In genomic region chr9:4310706-4311105, GRCm38 (mm10) we compare ENCODE assay signal across 9 mouse cellular contexts. TPM values are rescaled to one million over a fixed set of nuclear protein-coding genes. Genes with fewer than 3 reads are reported as not detected.
A peak's percentile ranks its signal among the peaks of the same experiment; 100 is the strongest.
DNase-seq lines count a peak whose midpoint lies in the region; ATAC-seq and TF ChIP-seq lines count a peak whose summit lies in the region.
"Had no signal": no experiment of that assay in that cellular context is flagged by ENCODE, and none has a peak within 500 bp of the region (broad histone marks: within the 10 kb centered on the region; RNA-seq: fewer than 3 reads in every experiment).

No protein-coding gene starts in this region.

- TF ChIP-seq POLR2A in heart, adult 2 months (IDR thresholded peaks at IDR 0.05; ENCODE audit: insufficient read depth, low read depth, low read length) = no peak
- no peak for TF ChIP-seq POLR2A in MEL (IDR thresholded peaks at IDR 0.05; ENCODE audit: control insufficient read depth in 1 of 2, insufficient read depth in 1 of 2, low read depth in 1 of 2, low read length in 2 of 2, poor library complexity in 1 of 2)

- no peak for TF ChIP-seq RAD21 in MEL (IDR thresholded peaks at IDR 0.05; ENCODE audit: low read depth, low read length)

- intact Hi-C loops in heart, adult 2 months (cut with DNase I) = no loop called here
- intact Hi-C loops in heart, postnatal 10 days (cut with DNase I) = loop anchor here (2.0 kb wide), 1 partner anchor 66 kb away; the partner anchor contains the start of gene Msantd4

- H3K27ac ChIP-seq in heart, adult 2 months = no peak overlapping the region; the same call in 1 of the 2 replicates
- H3K27ac ChIP-seq in MEL (ENCODE audit: control insufficient read depth, low read depth, low read length) = peak overlapping the region; percentile 87
- H3K27ac ChIP-seq in hindbrain, embryonic 14.5 days = no peak overlapping the region
- H3K27ac ChIP-seq in midbrain, embryonic 12.5 days (replicated peaks) = no peak overlapping the region

- DNase-seq in heart, adult 2 months = no peak
- no peak for DNase-seq in heart, postnatal 10 days
- peak; percentile 92 for DNase-seq in MEL (ENCODE audit: low read depth, low spot score)
- DNase-seq in hindbrain, embryonic 14.5 days (ENCODE audit: low spot score) = no peak
- no peak for DNase-seq in adrenal gland, postnatal 25 days
- DNase-seq in lung, postnatal 25 days (ENCODE audit: low spot score) = no peak
- no peak for DNase-seq in cerebellum, adult 18-20 months

- H3K36me3 ChIP-seq in heart, adult 2 months (ENCODE audit: control insufficient read depth, insufficient read depth, low read length) = peaks cover 5% of the 10 kb centered on the region
- peaks cover 12 to 33% of the 10 kb centered on the region in 2 experiments for H3K36me3 ChIP-seq in MEL (ENCODE audit: control insufficient read depth in 1 of 2, insufficient read depth in 2 of 2, low read length in 2 of 2)
- no peaks in the 10 kb centered on the region for H3K36me3 ChIP-seq in hindbrain, embryonic 14.5 days (replicated peaks; ENCODE audit: control insufficient read depth, insufficient read depth)
- no peaks in the 10 kb centered on the region for H3K36me3 ChIP-seq in midbrain, embryonic 12.5 days

- no peaks in the 10 kb centered on the region; the same call in 1 of the 2 replicates for H3K79me2 ChIP-seq in heart, adult 2 months (replicated peaks; ENCODE audit: control insufficient read depth, insufficient read depth, low read length)
- peaks cover 23% of the 10 kb centered on the region for H3K79me2 ChIP-seq in MEL (ENCODE audit: control insufficient read depth, insufficient read depth, low read length, poor library complexity)

- H3K4me3 ChIP-seq in heart, adult 2 months = peak overlapping the region; percentile 74; the same call in 1 of the 2 replicates
- H3K4me3 ChIP-seq in MEL (ENCODE audit: control insufficient read depth in 1 of 2, insufficient read depth in 1 of 2, low read depth in 2 of 2, low read length in 2 of 2) = peak overlapping the region in 1 of 2 experiments; percentile 82; a peak in 2 of 4 replicates
- peak overlapping the region; percentile 62 for H3K4me3 ChIP-seq in hindbrain, embryonic 14.5 days (replicated peaks; ENCODE audit: low read length)
- peak overlapping the region; percentile 68; the same call in 1 of the 2 replicates for H3K4me3 ChIP-seq in midbrain, embryonic 12.5 days

- ATAC-seq in hindbrain, embryonic 14.5 days (ENCODE audit: low FRiP score) = no peak
- no peak for ATAC-seq in midbrain, embryonic 12.5 days (ENCODE audit: low FRiP score, low read depth)

- H3K9ac ChIP-seq in heart, adult 2 months (ENCODE audit: low read depth, low read length) = no peak overlapping the region
- H3K9ac ChIP-seq in MEL (ENCODE audit: control insufficient read depth, low read depth, low read length, poor library complexity, severe bottlenecking) = peak overlapping the region; percentile 81
- peak overlapping the region; percentile 82 for H3K9ac ChIP-seq in hindbrain, embryonic 14.5 days
- peak overlapping the region; percentile 86 for H3K9ac ChIP-seq in midbrain, embryonic 12.5 days (replicated peaks)

- TF ChIP-seq EP300 in heart, adult 2 months (IDR thresholded peaks at IDR 0.05; ENCODE audit: insufficient read depth, low read depth, low read length) = no peak
- TF ChIP-seq EP300 in MEL (IDR thresholded peaks at IDR 0.05; ENCODE audit: low read depth in 1 of 2, low read length in 2 of 2) = peak in 1 of 2 experiments; percentile 49; a peak in 1 of 4 replicates

- 38% methylated on average over 3 of the region's 3 CpGs for WGBS in heart, adult 2 months
- WGBS in hindbrain, embryonic 14.5 days = 71% methylated on average over 3 of the region's 3 CpGs
- WGBS in midbrain, embryonic 12.5 days = 83% methylated on average over 3 of the region's 3 CpGs

- H3K4me2 ChIP-seq in hindbrain, embryonic 14.5 days (replicated peaks) = peak overlapping the region; percentile 55
- H3K4me2 ChIP-seq in midbrain, embryonic 12.5 days (replicated peaks) = peak overlapping the region; percentile 75

- peaks cover 3% of the 10 kb centered on the region for H3K4me1 ChIP-seq in heart, adult 2 months (ENCODE audit: control insufficient read depth, insufficient read depth, low read length)
- peaks cover 3 to 25% of the 10 kb centered on the region in 2 experiments for H3K4me1 ChIP-seq in MEL (ENCODE audit: control insufficient read depth in 1 of 2, insufficient read depth in 2 of 2, low read length in 2 of 2)
- H3K4me1 ChIP-seq in hindbrain, embryonic 14.5 days (replicated peaks; ENCODE audit: control insufficient read depth, insufficient read depth, low read length) = peaks cover 22% of the 10 kb centered on the region
- peaks cover 13% of the 10 kb centered on the region for H3K4me1 ChIP-seq in midbrain, embryonic 12.5 days

- H3K9me3 ChIP-seq in MEL (replicated peaks; ENCODE audit: insufficient read depth, low read length) = no peaks in the 10 kb centered on the region
- H3K9me3 ChIP-seq in hindbrain, embryonic 14.5 days (ENCODE audit: control insufficient read depth, low read length) = no peaks in the 10 kb centered on the region
- H3K9me3 ChIP-seq in midbrain, embryonic 12.5 days = no peaks in the 10 kb centered on the region

- no peaks in the 10 kb centered on the region for H3K27me3 ChIP-seq in heart, adult 2 months (ENCODE audit: control insufficient read depth, insufficient read depth, low read length)
- H3K27me3 ChIP-seq in MEL (ENCODE audit: control insufficient read depth in 1 of 2, insufficient read depth in 2 of 2, low read length in 2 of 2) = no peaks in the 10 kb centered on the region
- H3K27me3 ChIP-seq in hindbrain, embryonic 14.5 days (ENCODE audit: control insufficient read depth, insufficient read depth, low read length) = no peaks in the 10 kb centered on the region
- no peaks in the 10 kb centered on the region for H3K27me3 ChIP-seq in midbrain, embryonic 12.5 days
- H3K27me3 ChIP-seq: Patski had no signal

- TF ChIP-seq CTCF in heart, adult 2 months (IDR thresholded peaks at IDR 0.05) = no peak
- no peak for TF ChIP-seq CTCF in MEL (IDR thresholded peaks at IDR 0.05 in 2 of 3, conservative IDR thresholded peaks at IDR 0.05 in 1 of 3; ENCODE audit: control insufficient read depth in 1 of 3, insufficient read depth in 1 of 3, low read depth in 2 of 3, low read length in 3 of 3, poor library complexity in 1 of 3, severe bottlenecking in 1 of 3)

TF ChIP-seq in MEL, 35 proteins besides CTCF, POLR2A, EP300 and RAD21:
- TF ChIP-seq SIN3A (IDR thresholded peaks at IDR 0.05; ENCODE audit: low read length) (peak; percentile 27), ETS1 (IDR thresholded peaks at IDR 0.05; ENCODE audit: low read depth, low read length) (peak; percentile 76), TAL1 (IDR thresholded peaks at IDR 0.05; ENCODE audit: low read length) (peak; percentile 9), POLR2AphosphoS2 (IDR thresholded peaks at IDR 0.05; ENCODE audit: low read length) (0 out of 2 replicates have a peak, but pooled peaks have one; percentile 6), TCF12 (IDR thresholded peaks at IDR 0.05; ENCODE audit: low read depth, low read length) (no peak), KAT2A (conservative IDR thresholded peaks at IDR 0.05; ENCODE audit: low read depth, low read length) (no peak), HCFC1 (IDR thresholded peaks at IDR 0.05; ENCODE audit: low read depth, low read length) (0 out of 2 replicates have a peak, but pooled peaks have one; percentile 9), GATA1 (IDR thresholded peaks at IDR 0.05; ENCODE audit: low read depth, low read length) (peak; percentile 61)
TF ChIP-seq in MEL: peak in this region for 6.

RNA-seq across cellular contexts. Expression of gene Kbtbd3, which starts 1.1 kb away (rescaled TPM):
- total RNA-seq in heart, adult 2 months (2021) = 1 to 10 TPM; 8.7 to 8.9 TPM
- polyA plus RNA-seq in heart, adult 2 months (2012; rRNA removed) = 1.9 and 3.7 TPM in 2 replicates
- total RNA-seq in heart, postnatal 10 days (2021) = 1 to 10 TPM; 6.9 to 8.9 TPM
- total RNA-seq in MEL (2012; rRNA removed) = 1.7 and 2.2 TPM in 2 replicates
- polyA plus RNA-seq in MEL (2012; ENCODE audit: insufficient read depth in 1 of 2, insufficient read length in 2 of 2, low read depth in 1 of 2, low replicate concordance in 2 of 2, missing spikeins in 1 of 2) = 1 to 10 TPM in 1 of 2 experiments, not detected in 1; 1.4 TPM
- polyA plus RNA-seq in hindbrain, embryonic 14.5 days (2014; fragmentation: Nextera tagmentation; extraction: Ambion mirVana) = 13.3 and 14.0 TPM in 2 replicates
- polyA plus RNA-seq in midbrain, embryonic 12.5 days (2016; fragmentation: Nextera tagmentation; extraction: Ambion mirVana) = 9.9 and 10.4 TPM in 2 replicates
- 4.8 and 5.3 TPM in 2 replicates for total RNA-seq in adrenal gland, postnatal 25 days (2021)

RNA-seq across cellular contexts. Expression of gene Aasdhppt, which starts 1.4 kb away (rescaled TPM):
- total RNA-seq in heart, adult 2 months (2021) = 10 to 100 TPM; 17.1 to 20.3 TPM
- polyA plus RNA-seq in heart, adult 2 months (2012; rRNA removed) = 4.8 and 7.5 TPM in 2 replicates
- 10 to 100 TPM; 16.4 to 18.3 TPM for total RNA-seq in heart, postnatal 10 days (2021)
- 58.6 and 73.1 TPM in 2 replicates for total RNA-seq in MEL (2012; rRNA removed)
- 10 to 100 TPM in 1 of 2 experiments, not detected in 1; 39.2 TPM for polyA plus RNA-seq in MEL (2012; ENCODE audit: insufficient read depth in 1 of 2, insufficient read length in 2 of 2, low read depth in 1 of 2, low replicate concordance in 2 of 2, missing spikeins in 1 of 2)
- polyA plus RNA-seq in hindbrain, embryonic 14.5 days (2014; fragmentation: Nextera tagmentation; extraction: Ambion mirVana) = 34.0 and 36.4 TPM in 2 replicates
- 31.6 and 34.0 TPM in 2 replicates for polyA plus RNA-seq in midbrain, embryonic 12.5 days (2016; fragmentation: Nextera tagmentation; extraction: Ambion mirVana)
- 20.2 and 23.6 TPM in 2 replicates for total RNA-seq in adrenal gland, postnatal 25 days (2021)
